In genomic region chr3:134588630-134589029, GRCm38 (mm10) we compare ENCODE assay signal across 16 mouse cellular contexts.
"Had no signal": no experiment of that assay in that cellular context is flagged by ENCODE, and none has a peak within 500 bp of the region (broad histone marks: within the 10 kb centered on the region; RNA-seq: fewer than 3 reads in every experiment).

No protein-coding gene starts in this region.

- H3K9ac ChIP-seq: liver, embryonic 13.5 days; stomach, embryonic 15.5 days had no signal

- H3K9me3 ChIP-seq: liver, embryonic 13.5 days; stomach, embryonic 15.5 days had no signal

- H3K4me2 ChIP-seq: liver, embryonic 13.5 days; midbrain, embryonic 11.5 days; stomach, embryonic 15.5 days had no signal

- H3K36me3 ChIP-seq: liver, embryonic 13.5 days; stomach, embryonic 15.5 days had no signal

- H3K4me1 ChIP-seq: liver, embryonic 13.5 days; stomach, embryonic 15.5 days had no signal

- H3K27me3 ChIP-seq: liver, embryonic 13.5 days; stomach, embryonic 15.5 days had no signal

- H3K27ac ChIP-seq: kidney, postnatal 0 days; layer of hippocampus, adult 2 months; liver, embryonic 13.5 days; stomach, embryonic 15.5 days had no signal

- DNase-seq: kidney, adult 2 months; kidney, postnatal 25 days; layer of hippocampus, adult 9-11 months; liver, embryonic 13.5 days; lung, adult 2 months; lung, postnatal 14 days; lung, postnatal 4 days; retina, postnatal 1 day; right cerebral cortex, postnatal 25 days; spleen, adult 18-20 months; thymus, postnatal 25 days had no signal

- ATAC-seq: intestine, postnatal 0 days had no signal

- H3K4me3 ChIP-seq: layer of hippocampus, adult 2 months; liver, embryonic 13.5 days; stomach, embryonic 15.5 days had no signal
